Mouse (Mus musculus) spleen, postnatal 10 days (tissue): Measurements from ENCODE around the gene Gpsm1.
"Not testable (repeated sequence)": the region's sequence is repeated elsewhere in the genome, so short reads cannot be mapped to it uniquely, and the experiment has no call there.

Experiments
- DNase-seq, 2 experiments: peaks; one replicate each; pipeline ENCODE4 v3.0.0; 2021 to 2022; ENCODE audit warnings: low spot score in 2 of 2

Gpsm1 gene

DNA sequence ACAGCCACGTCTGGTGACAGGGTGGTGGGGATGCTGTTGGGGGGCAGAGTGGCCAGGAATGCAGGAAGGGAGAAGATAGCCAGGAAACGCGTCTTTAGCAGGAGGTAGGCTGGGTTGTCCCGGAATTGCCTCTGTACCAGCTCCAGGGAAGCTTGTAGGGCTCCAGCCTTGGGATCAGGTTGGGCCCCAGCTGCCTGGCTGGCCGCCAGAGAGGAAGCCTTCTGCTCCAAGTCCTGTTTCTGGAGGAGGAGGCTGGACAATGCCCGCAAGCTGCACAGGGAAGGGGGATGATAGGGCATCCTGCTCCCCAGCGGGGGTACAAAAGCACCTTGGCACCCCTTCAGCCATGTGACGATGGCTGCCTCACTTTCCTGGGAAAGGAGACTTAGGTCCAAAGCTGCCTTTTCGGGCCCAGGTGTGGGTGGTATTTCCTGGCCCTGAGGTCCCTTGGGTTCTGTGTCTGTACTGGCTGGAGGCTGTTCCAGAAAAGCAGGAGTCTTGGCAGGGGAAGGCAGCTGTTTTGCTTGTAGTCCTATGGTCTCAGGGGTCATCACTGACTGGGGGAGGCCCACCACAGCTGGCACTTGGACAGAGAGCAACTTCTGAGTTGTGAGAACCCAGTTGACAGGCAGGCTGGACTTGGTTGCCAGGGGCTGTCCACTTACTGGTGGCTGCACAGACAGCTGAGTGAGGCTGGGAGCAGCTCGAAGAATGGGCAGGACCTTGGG lies 49.6 kb downstream of the Gpsm1 start:
- DNase-seq = peak in 1 of 2 experiments; percentile 37

- no peak for DNase-seq
Observed at GRCm38 (mm10) chr2:26367911-26368310, 52.6 kb downstream of the Gpsm1 start.

- no peak for DNase-seq
Observed at GRCm38 (mm10) chr2:26368572-26368971, 53.3 kb downstream of the Gpsm1 start.

DNA sequence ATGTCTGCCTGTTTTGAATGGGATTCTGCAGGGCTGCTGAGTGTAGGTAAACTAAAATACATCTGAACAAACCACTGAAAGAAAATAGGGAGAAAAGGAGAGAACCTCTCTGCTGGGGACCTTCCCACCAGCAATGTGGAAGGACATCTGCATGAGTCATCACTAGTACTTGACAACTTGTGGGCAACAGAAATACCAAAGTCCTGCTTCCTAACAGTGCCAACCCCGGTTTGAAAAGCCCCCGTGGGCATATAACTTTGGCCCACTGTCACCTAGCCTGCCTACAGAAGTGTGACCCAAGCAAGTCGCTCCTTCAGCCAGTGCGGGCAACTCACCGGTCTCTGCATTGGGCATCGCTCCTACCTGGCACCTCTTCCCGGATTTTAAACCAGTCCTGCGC lies 57.1 kb downstream of the Gpsm1 start:
- DNase-seq = no peak

- DNase-seq = peak; percentile 69 to 89
Observed at GRCm38 (mm10) chr2:26380131-26380771, 64.9 kb downstream of the Gpsm1 start, which contains the start of gene Snapc4. Gene Snapc4, minus strand, starts transcription at chr2:26380653.

- DNase-seq = not testable (repeated sequence)
Observed at GRCm38 (mm10) chr2:26380871-26381270, 65.6 kb downstream of the Gpsm1 start.

GRCm38 (mm10) chr2:26387713-26388112 lies 72.4 kb downstream of the Gpsm1 start:
- no peak for DNase-seq

GRCm38 (mm10) chr2:26388682-26389153 lies 73.4 kb downstream of the Gpsm1 start:
- peak in 1 of 2 experiments; percentile 69 for DNase-seq

- DNase-seq = peak; percentile 77 to 89
Observed at GRCm38 (mm10) chr2:26389154-26389690, 73.9 kb downstream of the Gpsm1 start, which contains the start of the genes Entr1 and Pmpca. Gene Entr1, minus strand, starts transcription at chr2:26389316. Gene Pmpca, plus strand, starts transcription at chr2:26389339.

DNA sequence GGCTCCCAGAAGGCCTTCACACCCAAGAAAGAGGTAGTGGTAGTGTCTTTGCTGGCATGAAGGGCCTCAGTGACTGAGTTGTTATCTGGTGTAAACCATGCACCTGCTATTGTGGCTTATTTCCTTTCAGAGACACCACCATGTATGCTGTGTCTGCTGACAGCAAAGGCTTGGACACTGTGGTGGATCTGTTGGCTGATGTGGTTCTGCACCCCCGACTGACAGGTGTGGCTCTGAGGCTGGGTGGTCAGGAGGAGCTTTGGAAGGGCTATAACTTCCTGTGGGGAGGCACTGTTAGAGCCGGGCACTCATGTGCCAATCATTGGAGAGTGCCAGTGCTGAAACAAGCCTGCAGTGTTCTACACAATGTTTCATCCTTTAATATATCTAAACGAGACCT lies 75.6 kb downstream of the Gpsm1 start:
- DNase-seq = no peak

- DNase-seq = no peak
Observed at GRCm38 (mm10) chr2:26391617-26392016, 76.3 kb downstream of the Gpsm1 start.
